Mouse (Mus musculus) liver, embryonic 15.5 days (tissue): ENCODE measurements at regions not wholly inside any gene's neighbourhood (a gene's known extent, or its start where the extent isn't known, plus 50 kb on each side); places are given as distances from the start of the nearest gene placed in this dataset.

ENCODE experiments used
- ATAC-seq: fragments of 200-750 bp; cut with Nextera tagmentation; 2 replicates; pipeline ENCODE4 v1.8.0; 2017; ENCODE audit warnings: moderate number of reproducible peaks, mild to moderate bottlenecking, moderate library complexity; ENCODE audit not compliant: insufficient read depth
- H3K27ac ChIP-seq: fragments of 300-500 bp; sonication (generic); replicated peaks from 2 replicates; pipeline ENCODE4 v1.5.1; 2015; ENCODE audit warnings: mild to moderate bottlenecking, inconsistent platforms
- H3K27me3 ChIP-seq: fragments of 300-500 bp; sonication (generic); 2 replicates; pipeline ENCODE4 v1.6.1; 2015; ENCODE audit warnings: mild to moderate bottlenecking, inconsistent platforms
- H3K36me3 ChIP-seq: fragments of 300-500 bp; sonication (generic); replicated peaks from 2 replicates; pipeline ENCODE4 v1.6.1; 2015; ENCODE audit warnings: moderate library complexity, mild to moderate bottlenecking, inconsistent platforms
- H3K4me1 ChIP-seq: fragments of 300-500 bp; sonication (generic); replicated peaks from 2 replicates; pipeline ENCODE4 v1.6.1; 2015; ENCODE audit warnings: inconsistent platforms
- H3K4me2 ChIP-seq: fragments of 300-500 bp; sonication (generic); 2 replicates; pipeline ENCODE4 v1.6.1; 2015; ENCODE audit warnings: moderate library complexity, mild to moderate bottlenecking, inconsistent platforms
- H3K4me3 ChIP-seq: fragments of 300-500 bp; sonication (generic); replicated peaks from 2 replicates; pipeline ENCODE4 v1.5.1; 2015; ENCODE audit warnings: mild to moderate bottlenecking, inconsistent platforms
- H3K9ac ChIP-seq: fragments of 300-500 bp; sonication (generic); 2 replicates; pipeline ENCODE4 v1.6.1; 2015; ENCODE audit warnings: moderate library complexity, mild to moderate bottlenecking, inconsistent platforms
- H3K9me3 ChIP-seq: fragments of 300-500 bp; sonication (generic); replicated peaks from 2 replicates; pipeline ENCODE4 v1.6.1; 2016; ENCODE audit warnings: inconsistent platforms
- WGBS: fragments of 180-500 bp; shearing (Covaris S2); methylation state at CpG from one replicate; pipeline ENCODE4 v1.1.7; 2015; ENCODE audit warnings: mixed read lengths; ENCODE audit not compliant: insufficient replicate concordance; 5-methylcytosine and 5-hydroxymethylcytosine counted together

- no peak for ATAC-seq
- Histone ChIP-seq H3K27ac (no peak overlapping the region), H3K36me3 (no peaks in the 10 kb centered on the region), H3K9ac (no peak overlapping the region), H3K9me3 (no peaks in the 10 kb centered on the region), H3K4me3 (no peak overlapping the region), H3K4me2 (no peak overlapping the region), H3K4me1 (no peaks in the 10 kb centered on the region), H3K27me3 (no peaks in the 10 kb centered on the region; the same call in 1 of the 2 replicates)
- 72% methylated on average over 10 of the region's 10 CpGs for WGBS
Observed at GRCm38 (mm10) chr11:114183231-114183630, 116.4 kb upstream of the Sdk2 start.

DNA sequence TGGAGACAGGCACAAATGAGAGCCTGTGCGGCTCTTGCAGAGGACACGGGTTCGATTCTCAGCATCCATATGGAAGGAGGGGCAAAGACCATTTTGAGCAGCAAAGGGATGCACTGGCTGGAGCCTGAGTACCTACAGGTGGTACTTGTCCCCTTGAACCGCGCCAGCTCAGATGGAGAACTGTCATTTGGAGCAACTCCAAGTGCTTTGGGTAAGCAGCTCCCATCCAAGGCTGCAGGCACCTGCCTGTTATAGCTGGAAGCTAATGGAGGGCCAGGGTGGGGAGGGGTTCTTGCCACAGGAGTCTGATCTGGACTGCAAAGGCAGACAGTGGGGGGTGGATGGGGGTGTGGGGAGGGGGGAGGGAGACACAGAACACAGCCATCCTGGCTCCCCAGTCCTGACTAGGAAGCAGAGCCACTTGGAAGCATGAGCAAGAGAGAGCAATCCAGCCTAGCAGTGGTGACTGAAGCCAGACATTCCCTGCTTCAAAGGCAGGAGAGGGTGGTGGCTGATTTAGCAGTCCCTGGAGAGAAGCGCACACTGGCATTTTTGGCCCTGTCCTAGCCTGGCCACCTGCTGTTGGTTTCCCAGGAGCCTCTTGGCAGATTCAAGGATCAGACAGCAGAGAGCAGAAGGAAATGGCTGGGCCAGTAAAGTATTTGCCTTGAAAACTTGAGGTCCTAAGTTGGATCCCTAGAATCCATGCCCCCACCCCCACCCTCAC, 112.1 kb upstream of the Sdk2 start:
- H3K27ac ChIP-seq = no peak overlapping the region
- H3K9ac ChIP-seq = no peak overlapping the region
- no peaks in the 10 kb centered on the region for H3K4me1 ChIP-seq
- no peak for ATAC-seq
- H3K27me3 ChIP-seq = no peaks in the 10 kb centered on the region; the same call in 1 of the 2 replicates
- no peaks in the 10 kb centered on the region for H3K36me3 ChIP-seq
- 65% methylated on average over 6 of the region's 6 CpGs for WGBS
- no peak overlapping the region for H3K4me2 ChIP-seq
- H3K9me3 ChIP-seq = no peaks in the 10 kb centered on the region
- no peak overlapping the region for H3K4me3 ChIP-seq

DNA sequence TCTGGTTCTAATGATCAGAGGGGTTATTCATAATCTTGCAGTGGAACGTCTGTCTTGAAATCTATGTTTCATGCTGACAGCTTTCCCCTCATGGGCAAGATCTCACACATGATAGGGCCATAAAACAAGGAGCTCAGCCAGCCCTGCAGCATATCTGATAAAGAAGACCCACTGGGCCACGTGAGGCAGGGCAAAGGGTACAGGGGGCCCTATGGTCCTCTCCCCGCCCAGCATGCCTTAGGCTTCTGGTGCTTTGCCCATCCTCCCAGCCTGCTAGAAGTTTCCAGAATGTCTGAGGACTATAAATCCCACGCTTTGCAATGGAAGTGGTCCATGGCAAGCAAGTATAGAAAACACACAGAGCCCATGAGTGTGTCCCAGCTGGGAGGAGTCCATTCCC, 110.9 kb upstream of the Sdk2 start:
- H3K4me1 ChIP-seq = no peaks in the 10 kb centered on the region
- no peaks in the 10 kb centered on the region for H3K36me3 ChIP-seq
- H3K27ac ChIP-seq = no peak overlapping the region
- H3K4me3 ChIP-seq = no peak overlapping the region
- H3K9me3 ChIP-seq = no peaks in the 10 kb centered on the region
- H3K9ac ChIP-seq = no peak overlapping the region
- ATAC-seq = no peak
- H3K4me2 ChIP-seq = no peak overlapping the region
- 40% methylated on average over 4 of the region's 4 CpGs for WGBS
- no peaks in the 10 kb centered on the region; the same call in 1 of the 2 replicates for H3K27me3 ChIP-seq

- 50% methylated on average over 1 of the region's 1 CpGs for WGBS
- no peaks in the 10 kb centered on the region; the same call in 1 of the 2 replicates for H3K27me3 ChIP-seq
- H3K9ac ChIP-seq = no peak overlapping the region
- no peaks in the 10 kb centered on the region for H3K36me3 ChIP-seq
- no peak overlapping the region for H3K4me2 ChIP-seq
- no peak for ATAC-seq
- H3K9me3 ChIP-seq = no peaks in the 10 kb centered on the region
- H3K27ac ChIP-seq = no peak overlapping the region
- no peak overlapping the region for H3K4me3 ChIP-seq
- no peaks in the 10 kb centered on the region for H3K4me1 ChIP-seq
Observed at GRCm38 (mm10) chr11:114177281-114177680, 110.4 kb upstream of the Sdk2 start.

DNA sequence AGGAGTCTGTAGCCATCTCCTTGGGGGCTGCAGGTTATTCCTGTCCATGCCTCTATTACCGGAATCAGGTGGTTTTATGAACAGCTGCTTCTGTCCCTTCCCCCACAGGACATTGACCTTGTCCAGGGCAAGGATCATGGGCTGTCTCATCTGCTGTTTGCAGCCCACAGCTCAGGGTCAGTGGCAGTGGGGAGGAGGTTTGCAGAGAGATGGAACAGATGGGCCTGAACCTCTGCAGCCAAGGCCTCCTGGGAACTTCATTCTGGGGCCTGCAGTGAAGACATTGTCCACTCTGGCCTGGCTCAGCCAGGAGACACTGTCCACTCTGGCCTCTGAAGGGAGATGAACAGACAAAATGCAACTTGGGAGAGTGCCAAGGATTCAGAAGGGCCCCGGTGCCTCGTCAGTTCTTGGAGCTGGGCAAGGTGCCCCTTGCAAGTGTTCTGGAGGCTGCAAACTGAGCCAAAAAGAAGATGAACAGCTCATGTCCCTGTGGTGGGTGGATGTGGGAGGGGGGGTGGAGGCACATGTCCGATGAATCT, 109.9 kb upstream of the Sdk2 start:
- Histone ChIP-seq H3K27ac (no peak overlapping the region), H3K4me3 (no peak overlapping the region), H3K27me3 (no peaks in the 10 kb centered on the region; the same call in 1 of the 2 replicates), H3K4me2 (no peak overlapping the region), H3K9me3 (no peaks in the 10 kb centered on the region), H3K9ac (no peak overlapping the region), H3K36me3 (no peaks in the 10 kb centered on the region), H3K4me1 (no peaks in the 10 kb centered on the region)
- ATAC-seq = no peak
- WGBS = 55% methylated on average over 4 of the region's 4 CpGs

DNA sequence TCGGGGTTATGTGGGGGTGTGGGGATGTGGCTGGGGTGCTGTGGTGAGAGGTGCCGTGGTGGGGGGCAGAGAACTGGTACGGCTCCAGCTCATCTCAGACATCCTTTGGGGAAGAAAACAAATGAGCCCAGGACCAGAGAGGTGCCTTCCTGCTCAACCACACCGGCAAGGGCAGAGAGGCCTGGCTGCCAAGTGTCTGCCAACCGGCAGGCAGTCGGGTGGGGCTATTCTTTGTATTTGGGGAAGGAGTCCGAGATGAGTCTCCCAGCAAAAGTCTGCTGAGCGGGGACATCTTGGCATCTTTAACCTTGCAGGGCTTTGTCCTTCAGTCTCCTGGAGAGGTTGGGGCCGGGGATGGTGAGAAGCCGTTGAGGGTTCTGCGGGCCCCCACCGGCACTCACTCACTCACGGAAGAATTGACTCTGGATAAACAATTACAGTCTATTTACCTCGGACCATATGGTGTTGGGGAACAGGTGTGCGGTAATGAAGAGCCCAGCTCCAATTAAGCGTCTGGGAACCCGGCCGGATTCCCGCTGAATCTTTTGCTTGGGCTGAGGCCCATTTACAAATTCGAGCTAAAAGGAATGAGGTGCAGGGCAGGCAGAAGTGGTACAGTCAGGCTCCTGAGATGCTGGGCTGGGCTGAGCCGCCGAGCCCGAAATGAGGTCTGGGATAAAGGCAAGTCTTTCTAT, 108.7 kb upstream of the Sdk2 start:
- H3K9me3 ChIP-seq = no peaks in the 10 kb centered on the region
- no peak overlapping the region for H3K27ac ChIP-seq
- WGBS = 45% methylated on average over 23 of the region's 23 CpGs
- H3K4me3 ChIP-seq = no peak overlapping the region
- H3K4me1 ChIP-seq = no peaks in the 10 kb centered on the region
- H3K27me3 ChIP-seq = no peaks in the 10 kb centered on the region; the same call in 1 of the 2 replicates
- no peak overlapping the region for H3K4me2 ChIP-seq
- no peak for ATAC-seq
- H3K36me3 ChIP-seq = no peaks in the 10 kb centered on the region
- H3K9ac ChIP-seq = no peak overlapping the region

DNA sequence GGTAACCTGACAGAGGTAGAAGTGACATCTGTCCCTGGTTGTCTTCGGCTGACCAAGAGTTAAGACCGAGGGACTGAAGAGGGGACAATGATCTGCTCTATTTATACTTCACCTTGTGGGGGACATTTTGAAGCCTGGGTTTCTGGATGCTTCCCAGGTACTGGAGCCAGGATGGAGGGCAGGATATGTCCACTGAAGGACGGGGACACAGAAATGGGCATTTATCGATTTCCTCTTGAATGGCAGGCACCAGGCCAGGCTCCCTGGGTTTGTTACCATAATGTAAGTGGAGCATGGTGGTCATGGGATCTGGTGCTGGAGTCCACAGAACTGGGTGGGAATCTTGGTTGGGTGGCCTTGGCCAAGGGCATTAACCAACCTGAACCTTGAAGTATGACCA, 108.0 kb upstream of the Sdk2 start:
- H3K4me2 ChIP-seq = no peak overlapping the region

DNA sequence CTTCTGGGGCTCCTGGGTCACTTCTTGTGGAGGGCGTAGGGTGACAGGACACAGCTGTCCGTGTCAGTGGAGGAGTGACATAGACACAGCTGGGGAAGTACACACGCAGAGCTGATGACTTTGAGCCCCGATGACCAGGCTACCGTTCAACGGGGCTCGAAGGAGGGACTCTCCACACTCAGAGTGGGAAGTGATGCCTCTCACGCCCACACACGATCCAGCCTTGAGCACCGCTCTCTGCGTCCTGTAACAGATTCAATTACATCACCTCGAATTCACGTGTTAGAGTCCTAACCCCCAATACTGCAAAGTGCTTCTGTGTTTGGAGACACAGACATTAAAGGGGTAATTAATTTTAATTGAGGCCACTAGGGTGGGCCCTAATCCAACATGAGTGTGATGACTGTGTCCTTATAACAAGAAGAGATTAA, 101.4 kb upstream of the Sdk2 start:
- H3K36me3 ChIP-seq = no peaks in the 10 kb centered on the region
- no peaks in the 10 kb centered on the region for H3K9me3 ChIP-seq
- no peak overlapping the region for H3K9ac ChIP-seq
- no peak overlapping the region for H3K27ac ChIP-seq
- no peak overlapping the region for H3K4me3 ChIP-seq
- no peaks in the 10 kb centered on the region for H3K4me1 ChIP-seq
- no peak overlapping the region for H3K4me2 ChIP-seq
- no peak for ATAC-seq
- WGBS = 65% methylated on average over 13 of the region's 13 CpGs
- peaks cover 10% of the 10 kb centered on the region; the same call in 1 of the 2 replicates for H3K27me3 ChIP-seq

More for the DNA sequence above, 108.0 kb upstream of the Sdk2 start:
- no peak overlapping the region for H3K9ac ChIP-seq
- WGBS = 72% methylated on average over 4 of the region's 4 CpGs
- H3K27me3 ChIP-seq = no peaks in the 10 kb centered on the region; the same call in 1 of the 2 replicates
- H3K27ac ChIP-seq = no peak overlapping the region
- H3K36me3 ChIP-seq = no peaks in the 10 kb centered on the region
- H3K9me3 ChIP-seq = no peaks in the 10 kb centered on the region
- no peak overlapping the region for H3K4me3 ChIP-seq
- no peak for ATAC-seq
- H3K4me1 ChIP-seq = no peaks in the 10 kb centered on the region

DNA sequence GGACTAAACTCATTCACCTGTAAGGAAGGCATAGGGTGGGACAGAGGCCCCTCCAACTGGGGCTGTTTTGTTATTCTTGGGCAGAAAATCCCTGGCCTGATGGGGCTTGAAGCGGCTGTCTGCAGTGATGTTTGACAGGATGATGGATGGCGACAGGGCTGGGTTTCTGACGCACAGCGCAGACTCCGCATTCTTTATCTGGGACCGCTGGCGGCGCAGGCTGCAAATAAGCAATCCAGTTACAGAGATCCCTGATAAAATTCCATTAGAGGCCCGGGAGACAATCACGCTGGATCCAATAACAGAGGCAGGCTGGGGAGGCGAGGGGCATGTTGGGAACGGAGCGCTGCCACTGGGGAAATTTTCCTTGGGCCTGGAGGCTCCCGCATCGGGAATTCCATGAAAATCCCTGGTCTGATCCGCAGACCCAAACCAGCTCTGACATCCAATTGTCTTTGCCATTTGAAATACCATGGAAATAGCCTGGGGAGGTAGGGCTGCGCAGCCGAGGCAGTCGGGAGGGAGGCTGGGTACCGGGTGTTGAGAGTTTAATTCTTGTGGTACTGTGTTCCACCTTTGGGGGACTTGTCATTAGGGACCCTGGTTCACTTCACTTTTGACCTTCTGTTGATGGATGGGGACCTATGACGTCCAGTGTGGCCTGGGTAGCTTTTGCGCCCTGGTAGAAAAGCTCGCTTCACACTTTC, 99.0 kb upstream of the Sdk2 start:
- no peaks in the 10 kb centered on the region for H3K9me3 ChIP-seq
- H3K4me3 ChIP-seq = no peak overlapping the region
- peaks cover 10% of the 10 kb centered on the region; the same call in 1 of the 2 replicates for H3K27me3 ChIP-seq
- no peaks in the 10 kb centered on the region for H3K36me3 ChIP-seq
- no peaks in the 10 kb centered on the region for H3K4me1 ChIP-seq
- no peak for ATAC-seq
- H3K9ac ChIP-seq = no peak overlapping the region
- no peak overlapping the region for H3K27ac ChIP-seq
- H3K4me2 ChIP-seq = no peak overlapping the region
- 39% methylated on average over 23 of the region's 23 CpGs for WGBS

DNA sequence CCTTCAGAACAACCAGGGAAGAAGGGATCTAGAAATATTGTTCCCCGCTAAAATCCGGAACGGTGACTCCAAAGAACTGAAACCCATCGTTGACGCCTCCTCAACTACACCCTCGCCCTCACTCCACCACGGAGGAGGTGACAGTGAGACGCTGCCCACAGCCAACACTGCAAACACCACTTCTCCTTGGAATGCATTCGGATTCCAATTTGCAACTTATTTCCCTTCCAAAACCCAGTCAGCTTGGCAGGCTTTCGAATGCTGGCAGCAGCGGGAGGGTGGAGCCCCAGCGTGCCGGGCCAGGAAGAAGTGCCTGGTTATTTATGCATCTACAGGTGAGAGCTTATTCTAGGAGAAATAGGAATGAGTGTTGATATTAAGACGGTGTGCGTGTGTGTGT, 85.9 kb upstream of the Sdk2 start:
- Histone ChIP-seq H3K9me3 (no peaks in the 10 kb centered on the region), H3K9ac (no peak overlapping the region), H3K4me1 (no peaks in the 10 kb centered on the region), H3K27me3 (no peaks in the 10 kb centered on the region), H3K36me3 (no peaks in the 10 kb centered on the region), H3K27ac (no peak overlapping the region), H3K4me2 (no peak overlapping the region), H3K4me3 (no peak overlapping the region)
- ATAC-seq = no peak
- WGBS = 73% methylated on average over 15 of the region's 15 CpGs

DNA sequence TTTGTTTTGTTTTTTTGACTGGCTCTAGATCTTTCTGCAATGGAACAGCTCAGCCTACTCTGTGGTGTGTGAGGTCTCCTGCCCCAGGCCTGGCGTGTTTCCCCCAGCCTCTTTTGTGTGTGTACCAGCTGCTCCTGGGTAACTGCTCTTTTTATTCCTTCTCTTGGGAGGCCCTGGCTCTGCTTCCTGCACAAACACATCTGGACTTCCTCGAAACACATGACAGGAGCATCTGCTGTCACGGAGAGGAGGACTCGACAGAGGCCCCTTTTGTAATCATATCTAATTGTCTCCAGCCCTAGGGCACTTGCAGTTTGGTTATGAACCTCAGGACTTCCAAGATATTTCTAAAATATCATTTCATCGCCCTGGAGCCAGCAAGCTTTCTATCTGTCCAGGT, 79.5 kb upstream of the Sdk2 start:
- ATAC-seq = no peak
- Histone ChIP-seq H3K27ac (no peak overlapping the region), H3K36me3 (no peaks in the 10 kb centered on the region), H3K4me1 (no peaks in the 10 kb centered on the region), H3K4me3 (no peak overlapping the region), H3K9me3 (no peaks in the 10 kb centered on the region), H3K4me2 (no peak overlapping the region), H3K27me3 (no peaks in the 10 kb centered on the region), H3K9ac (no peak overlapping the region)
- 38% methylated on average over 5 of the region's 5 CpGs for WGBS
